ENCODE assay signal across 11 mouse cellular contexts in genomic region chr16:76406897-76407296, GRCm38 (mm10). TPM values are rescaled to one million over a fixed set of nuclear protein-coding genes. Genes with fewer than 3 reads are reported as not detected.
DNase-seq lines count a peak whose midpoint lies in the region; ATAC-seq and TF ChIP-seq lines count a peak whose summit lies in the region.
"Had no signal": no experiment of that assay in that cellular context is flagged by ENCODE, and none has a peak within 500 bp of the region (broad histone marks: within the 10 kb centered on the region; RNA-seq: fewer than 3 reads in every experiment).

No protein-coding gene starts in this region.

- H3K27me3 ChIP-seq in hindbrain, postnatal 0 days (ENCODE audit: insufficient read depth, low read length), result no peaks in the 10 kb centered on the region
- H3K27me3 ChIP-seq in hindbrain, embryonic 10.5 days (ENCODE audit: insufficient read depth, poor library complexity, severe bottlenecking), result no peaks in the 10 kb centered on the region
- no peaks in the 10 kb centered on the region for H3K27me3 ChIP-seq in hindbrain, embryonic 16.5 days (replicated peaks; ENCODE audit: control insufficient read depth, insufficient read depth, low read length)
- H3K27me3 ChIP-seq: neural tube, embryonic 13.5 days had no signal

- no peak for TF ChIP-seq CTCF in hindbrain, postnatal 0 days (IDR thresholded peaks at IDR 0.05; ENCODE audit: low read depth)

- WGBS in hindbrain, postnatal 0 days, result 46% methylated on average over 7 of the region's 7 CpGs
- 48% methylated on average over 7 of the region's 7 CpGs for WGBS in hindbrain, embryonic 10.5 days
- WGBS in hindbrain, embryonic 16.5 days, result 49% methylated on average over 7 of the region's 7 CpGs

- no peak overlapping the region for H3K9ac ChIP-seq in hindbrain, postnatal 0 days (replicated peaks; ENCODE audit: low read length)
- no peak overlapping the region for H3K9ac ChIP-seq in hindbrain, embryonic 16.5 days (ENCODE audit: low read depth, low read length)
- H3K9ac ChIP-seq: neural tube, embryonic 13.5 days had no signal

- intact Hi-C loops in heart, postnatal 10 days (cut with DNase I), result no loop called here

- no peaks in the 10 kb centered on the region for H3K4me1 ChIP-seq in hindbrain, postnatal 0 days (ENCODE audit: insufficient read depth, low read length)
- no peaks in the 10 kb centered on the region for H3K4me1 ChIP-seq in hindbrain, embryonic 10.5 days (replicated peaks)
- H3K4me1 ChIP-seq in hindbrain, embryonic 16.5 days (ENCODE audit: control insufficient read depth, insufficient read depth, low read depth, low read length), result no peaks in the 10 kb centered on the region

- H3K27ac ChIP-seq in hindbrain, postnatal 0 days, result no peak overlapping the region
- no peak overlapping the region for H3K27ac ChIP-seq in hindbrain, embryonic 10.5 days
- H3K27ac ChIP-seq in hindbrain, embryonic 16.5 days (ENCODE audit: low read depth, low read length), result no peak overlapping the region
- H3K27ac ChIP-seq: neural tube, embryonic 13.5 days had no signal

- no peak overlapping the region for H3K4me3 ChIP-seq in hindbrain, postnatal 0 days (ENCODE audit: low read length)
- no peak overlapping the region for H3K4me3 ChIP-seq in hindbrain, embryonic 10.5 days
- no peak overlapping the region for H3K4me3 ChIP-seq in hindbrain, embryonic 16.5 days (ENCODE audit: low read length)
- H3K4me3 ChIP-seq: neural tube, embryonic 13.5 days had no signal

- H3K9me3 ChIP-seq in hindbrain, postnatal 0 days (ENCODE audit: low read length), result no peaks in the 10 kb centered on the region
- no peaks in the 10 kb centered on the region for H3K9me3 ChIP-seq in hindbrain, embryonic 10.5 days
- no peaks in the 10 kb centered on the region for H3K9me3 ChIP-seq in hindbrain, embryonic 16.5 days (ENCODE audit: control insufficient read depth, low read length)
- H3K9me3 ChIP-seq: neural tube, embryonic 13.5 days had no signal

- ATAC-seq in hindbrain, postnatal 0 days, result no peak
- ATAC-seq in hindbrain, embryonic 16.5 days, result no peak

- DNase-seq in hindbrain, postnatal 0 days (ENCODE audit: low spot score), result no peak
- DNase-seq in hindbrain, embryonic 10.5 days (ENCODE audit: low spot score), result no peak
- DNase-seq in right cerebral cortex, adult 18-20 months, result peak; percentile 5
- no peak for DNase-seq in right cerebral cortex, adult 2 months (ENCODE audit: low spot score in 2 of 2)
- peak; percentile 10 to 18 for DNase-seq in heart, postnatal 10 days
- peak; percentile 8 for DNase-seq in thymus, postnatal 25 days
- no peak for DNase-seq in adrenal gland, adult 18-20 months (ENCODE audit: low spot score in 2 of 2)
- DNase-seq: adrenal gland, adult 8-10 months; gastrocnemius, postnatal 10 days had no signal

- no peaks in the 10 kb centered on the region for H3K36me3 ChIP-seq in hindbrain, postnatal 0 days (ENCODE audit: insufficient read depth, low read length)
- H3K36me3 ChIP-seq in hindbrain, embryonic 10.5 days, result no peaks in the 10 kb centered on the region
- H3K36me3 ChIP-seq in hindbrain, embryonic 16.5 days (ENCODE audit: control insufficient read depth, insufficient read depth, low read length), result no peaks in the 10 kb centered on the region
- H3K36me3 ChIP-seq: neural tube, embryonic 13.5 days had no signal

- 0 out of 2 replicates have a peak overlapping the region, but pooled peaks have one; percentile 3 for H3K4me2 ChIP-seq in hindbrain, postnatal 0 days (ENCODE audit: low read depth, low read length)
- H3K4me2 ChIP-seq in hindbrain, embryonic 16.5 days (ENCODE audit: low read length), result no peak overlapping the region
- H3K4me2 ChIP-seq: neural tube, embryonic 13.5 days had no signal

RNA-seq across cellular contexts. Expression of gene Nrip1, which starts 33.3 kb away (rescaled TPM):
- total RNA-seq in hindbrain, postnatal 0 days (2014; rRNA removed), result 26.5 and 29.3 TPM in 2 replicates
- 26.8 and 30.0 TPM in 2 replicates for polyA plus RNA-seq in hindbrain, postnatal 0 days (2015; fragmentation: Nextera tagmentation; extraction: Ambion mirVana)
- polyA plus RNA-seq in hindbrain, embryonic 10.5 days (2016; fragmentation: Nextera tagmentation; extraction: Ambion mirVana), result 34.8 and 46.6 TPM in 2 replicates
- 10 to 100 TPM; 26.8 to 27.4 TPM for total RNA-seq in heart, postnatal 10 days (2021)
- 29.0 and 30.4 TPM in 2 replicates for polyA plus RNA-seq in hindbrain, embryonic 16.5 days (2015; fragmentation: Nextera tagmentation; extraction: Ambion mirVana)
- 10 to 100 TPM; 75.5 to 93.1 TPM for total RNA-seq in adrenal gland, adult 18-20 months (2021)

Comparison
In these comparisons a context has a peak if more than half of its experiments do, and no peak if none do; other contexts are left out.
1. DNase-seq: peak in right cerebral cortex, adult 18-20 months (single experiment), heart, postnatal 10 days (2 of 2) and thymus, postnatal 25 days (single experiment); none in hindbrain, postnatal 0 days (single experiment), hindbrain, embryonic 10.5 days (single experiment), right cerebral cortex, adult 2 months (0 of 2) and adrenal gland, adult 18-20 months (0 of 2).